In genomic region chr14:55575711-55576110, GRCm38 (mm10) we compare ENCODE assay signal across 13 mouse cellular contexts. TPM values are rescaled to one million over a fixed set of nuclear protein-coding genes. Genes with fewer than 3 reads are reported as not detected.
DNase-seq lines count a peak whose midpoint lies in the region; ATAC-seq and TF ChIP-seq lines count a peak whose summit lies in the region.
"Had no signal": no experiment of that assay in that cellular context is flagged by ENCODE, and none has a peak within 500 bp of the region (broad histone marks: within the 10 kb centered on the region; RNA-seq: fewer than 3 reads in every experiment).

No protein-coding gene starts in this region.

- 0 out of 2 replicates have a peak, but pooled peaks cover 4% of the 10 kb centered on the region for H3K79me2 ChIP-seq in heart, adult 2 months (replicated peaks; ENCODE audit: control insufficient read depth, insufficient read depth, low read length)

- peaks cover 2% of the 10 kb centered on the region; the same call in 1 of the 2 replicates for H3K36me3 ChIP-seq in lung, embryonic 16.5 days (ENCODE audit: control insufficient read depth, insufficient read depth, low read length)
- no peaks in the 10 kb centered on the region for H3K36me3 ChIP-seq in heart, adult 2 months (ENCODE audit: control insufficient read depth, insufficient read depth, low read length)
- peaks cover 8% of the 10 kb centered on the region for H3K36me3 ChIP-seq in limb, embryonic 15.5 days

- H3K4me2 ChIP-seq in lung, embryonic 16.5 days (ENCODE audit: low read depth, low read length), result no peak overlapping the region
- peak overlapping the region; percentile 5; the same call in 1 of the 2 replicates for H3K4me2 ChIP-seq in limb, embryonic 15.5 days
- H3K4me2 ChIP-seq: neural tube, embryonic 15.5 days had no signal

- intact Hi-C loops in heart, adult 2 months (cut with DNase I), result no loop called here

- H3K27ac ChIP-seq in lung, embryonic 16.5 days (ENCODE audit: low read length), result peak overlapping the region; percentile 27; the same call in 1 of the 2 replicates
- peak overlapping the region; percentile 92 for H3K27ac ChIP-seq in heart, adult 2 months
- H3K27ac ChIP-seq in limb, embryonic 15.5 days, result no peak overlapping the region
- H3K27ac ChIP-seq: hindbrain, embryonic 10.5 days; neural tube, embryonic 15.5 days had no signal

- TF ChIP-seq POLR2A in heart, adult 2 months (IDR thresholded peaks at IDR 0.05; ENCODE audit: insufficient read depth, low read depth, low read length), result 0 out of 2 replicates have a peak, but pooled peaks have one; percentile 39

- H3K27me3 ChIP-seq in lung, embryonic 16.5 days (ENCODE audit: control insufficient read depth, insufficient read depth, low read depth, low read length), result no peaks in the 10 kb centered on the region
- H3K27me3 ChIP-seq in heart, adult 2 months (ENCODE audit: control insufficient read depth, insufficient read depth, low read length), result no peaks in the 10 kb centered on the region
- no peaks in the 10 kb centered on the region for H3K27me3 ChIP-seq in limb, embryonic 15.5 days
- H3K27me3 ChIP-seq: neural tube, embryonic 15.5 days had no signal

- ATAC-seq in lung, embryonic 16.5 days (ENCODE audit: low read depth), result no peak
- no peak for ATAC-seq in limb, embryonic 15.5 days (ENCODE audit: insufficient number of reproducible peaks, low FRiP score, low TSS enrichment, low read depth)
- ATAC-seq: activated CD4-positive, CD25-positive, alpha-beta regulatory T cell, adult 4 months had no signal

- TF ChIP-seq CTCF in heart, adult 2 months (IDR thresholded peaks at IDR 0.05), result no peak

- H3K9ac ChIP-seq in lung, embryonic 16.5 days (ENCODE audit: low read length), result peak overlapping the region; percentile 24
- peak overlapping the region; percentile 84 for H3K9ac ChIP-seq in heart, adult 2 months (ENCODE audit: low read depth, low read length)
- H3K9ac ChIP-seq in limb, embryonic 15.5 days, result no peak overlapping the region
- H3K9ac ChIP-seq: neural tube, embryonic 15.5 days had no signal

- H3K4me1 ChIP-seq in lung, embryonic 16.5 days (replicated peaks; ENCODE audit: control insufficient read depth, insufficient read depth, low read length), result peaks cover 16% of the 10 kb centered on the region
- H3K4me1 ChIP-seq in heart, adult 2 months (ENCODE audit: control insufficient read depth, insufficient read depth, low read length), result peaks cover 3% of the 10 kb centered on the region; the same call in 1 of the 2 replicates
- H3K4me1 ChIP-seq in limb, embryonic 15.5 days, result peaks cover 10% of the 10 kb centered on the region

- TF ChIP-seq EP300 in heart, adult 2 months (IDR thresholded peaks at IDR 0.05; ENCODE audit: insufficient read depth, low read depth, low read length), result no peak

- no peaks in the 10 kb centered on the region for H3K9me3 ChIP-seq in lung, embryonic 16.5 days (ENCODE audit: control insufficient read depth, low read length)
- no peaks in the 10 kb centered on the region for H3K9me3 ChIP-seq in limb, embryonic 15.5 days
- H3K9me3 ChIP-seq: G1E; hindbrain, embryonic 10.5 days; neural tube, embryonic 15.5 days had no signal

- no peak for DNase-seq in lung, postnatal 14 days
- peak in 1 of 2 experiments; percentile 57 for DNase-seq in heart, adult 2 months
- peak; percentile 53 for DNase-seq in kidney, adult 18-20 months
- no peak for DNase-seq in yolk sac, embryonic 10.5 days (ENCODE audit: low spot score)
- DNase-seq in layer of hippocampus, postnatal 25 days (ENCODE audit: extremely low spot score in 1 of 2, low spot score in 1 of 2), result no peak
- DNase-seq: right cerebral cortex, postnatal 25 days had no signal

- WGBS in lung, embryonic 16.5 days, result 62% methylated on average over 13 of the region's 13 CpGs
- 39% methylated on average over 13 of the region's 13 CpGs for WGBS in heart, adult 2 months
- WGBS in limb, embryonic 15.5 days, result 67% methylated on average over 13 of the region's 13 CpGs

- no peak overlapping the region for H3K4me3 ChIP-seq in lung, embryonic 16.5 days (ENCODE audit: low read length)
- peak overlapping the region; percentile 30; the same call in 1 of the 2 replicates for H3K4me3 ChIP-seq in heart, adult 2 months
- H3K4me3 ChIP-seq in limb, embryonic 15.5 days, result peak overlapping the region; percentile 14
- H3K4me3 ChIP-seq: hindbrain, embryonic 10.5 days; neural tube, embryonic 15.5 days had no signal

RNA-seq across cellular contexts. Expression of gene Fitm1, which starts 0.3 kb away (rescaled TPM):
- polyA plus RNA-seq in lung, embryonic 16.5 days (2015; fragmentation: Nextera tagmentation; extraction: Ambion mirVana), result 4.7 and 5.2 TPM in 2 replicates
- total RNA-seq in heart, adult 2 months (2021), result 100 to 1,000 TPM; 165 to 187 TPM
- 323 and 403 TPM in 2 replicates for polyA plus RNA-seq in heart, adult 2 months (2012; rRNA removed)
- polyA plus RNA-seq in limb, embryonic 15.5 days (2015; fragmentation: Nextera tagmentation; extraction: Ambion mirVana), result 17.3 and 44.6 TPM in 2 replicates
- not detected for total RNA-seq in layer of hippocampus, postnatal 25 days (2021)
- total RNA-seq: G1E had no signal
- polyA plus RNA-seq: activated CD4-positive, CD25-positive, alpha-beta regulatory T cell, adult 4 months; G1E had no signal

RNA-seq across cellular contexts. Expression of gene Psme1, which starts 2.2 kb away (rescaled TPM):
- 175 and 179 TPM in 2 replicates for polyA plus RNA-seq in lung, embryonic 16.5 days (2015; fragmentation: Nextera tagmentation; extraction: Ambion mirVana)
- total RNA-seq in heart, adult 2 months (2021), result 100 to 1,000 TPM; 231 to 264 TPM
- polyA plus RNA-seq in heart, adult 2 months (2012; rRNA removed), result 101 and 118 TPM in 2 replicates
- polyA plus RNA-seq in limb, embryonic 15.5 days (2015; fragmentation: Nextera tagmentation; extraction: Ambion mirVana), result 141 and 148 TPM in 2 replicates
- total RNA-seq in layer of hippocampus, postnatal 25 days (2021), result 10 to 100 TPM; 49.3 to 56.6 TPM

RNA-seq across cellular contexts. Expression of gene Emc9, which starts 9.4 kb away (rescaled TPM):
- 6.4 and 7.3 TPM in 2 replicates for polyA plus RNA-seq in lung, embryonic 16.5 days (2015; fragmentation: Nextera tagmentation; extraction: Ambion mirVana)
- total RNA-seq in heart, adult 2 months (2021), result 10 to 100 TPM; 58.4 to 61.1 TPM
- 52.9 and 54.2 TPM in 2 replicates for polyA plus RNA-seq in heart, adult 2 months (2012; rRNA removed)
- 12.6 and 16.2 TPM in 2 replicates for polyA plus RNA-seq in limb, embryonic 15.5 days (2015; fragmentation: Nextera tagmentation; extraction: Ambion mirVana)
- 10 to 100 TPM; 47.2 to 56.6 TPM for total RNA-seq in layer of hippocampus, postnatal 25 days (2021)

RNA-seq across cellular contexts. Expression of gene Psme2, which starts 15.2 kb away (rescaled TPM):
- 247 and 250 TPM in 2 replicates for polyA plus RNA-seq in lung, embryonic 16.5 days (2015; fragmentation: Nextera tagmentation; extraction: Ambion mirVana)
- 100 to 1,000 TPM; 119 to 120 TPM for total RNA-seq in heart, adult 2 months (2021)
- polyA plus RNA-seq in heart, adult 2 months (2012; rRNA removed), result 37.3 and 56.7 TPM in 2 replicates
- 239 and 241 TPM in 2 replicates for polyA plus RNA-seq in limb, embryonic 15.5 days (2015; fragmentation: Nextera tagmentation; extraction: Ambion mirVana)
- 10 to 100 TPM; 47.9 to 55.6 TPM for total RNA-seq in layer of hippocampus, postnatal 25 days (2021)

RNA-seq across cellular contexts. Expression of gene A730061H03Rik, which starts 15.5 kb away (rescaled TPM):
- polyA plus RNA-seq in lung, embryonic 16.5 days (2015; fragmentation: Nextera tagmentation; extraction: Ambion mirVana), result 1.3 and 2.4 TPM in 2 replicates
- total RNA-seq in heart, adult 2 months (2021), result not detected
- 0.74 and 1.2 TPM in 2 replicates for polyA plus RNA-seq in heart, adult 2 months (2012; rRNA removed)
- 1.3 and 1.4 TPM in 2 replicates for polyA plus RNA-seq in limb, embryonic 15.5 days (2015; fragmentation: Nextera tagmentation; extraction: Ambion mirVana)
- total RNA-seq in layer of hippocampus, postnatal 25 days (2021), result under 1 TPM; 0.89 to 0.92 TPM
- polyA plus RNA-seq: activated CD4-positive, CD25-positive, alpha-beta regulatory T cell, adult 4 months; embryonic facial prominence, embryonic 11.5 days; hindbrain, embryonic 10.5 days had no signal
